ENCODE assay signal across 8 mouse cellular contexts in genomic region chr1:166308471-166308850, GRCm38 (mm10). TPM values are rescaled to one million over a fixed set of nuclear protein-coding genes. Genes with fewer than 3 reads are reported as not detected.
DNase-seq lines count a peak whose midpoint lies in the region; ATAC-seq and TF ChIP-seq lines count a peak whose summit lies in the region.

No protein-coding gene starts in this region.

- DNase-seq in kidney, adult 11 months: no peak
- no peak for DNase-seq in embryonic facial prominence, embryonic 14.5 days (ENCODE audit: low spot score)
- no peak for DNase-seq in hindbrain, postnatal 0 days (ENCODE audit: low spot score)
- DNase-seq in ovary, postnatal 14 days (ENCODE audit: low spot score): no peak
- DNase-seq in gastrocnemius, adult 8-10 months (ENCODE audit: low spot score in 2 of 2): no peak
- DNase-seq in spleen, postnatal 36 days (ENCODE audit: low spot score in 2 of 2): no peak

- TF ChIP-seq CTCF in hindbrain, postnatal 0 days (IDR thresholded peaks at IDR 0.05; ENCODE audit: low read depth): no peak

- peak overlapping the region; percentile 96 for H3K4me2 ChIP-seq in kidney, embryonic 16.5 days (replicated peaks; ENCODE audit: low read depth, low read length)
- H3K4me2 ChIP-seq in embryonic facial prominence, embryonic 14.5 days (ENCODE audit: low read depth, low read length): peak overlapping the region; percentile 97
- H3K4me2 ChIP-seq in hindbrain, postnatal 0 days (ENCODE audit: low read depth, low read length): peak overlapping the region; percentile 82
- peak overlapping the region; percentile 89 for H3K4me2 ChIP-seq in midbrain, embryonic 16.5 days (ENCODE audit: low read length)

- ATAC-seq in kidney, embryonic 16.5 days (ENCODE audit: low FRiP score, low TSS enrichment): no peak
- no peak for ATAC-seq in embryonic facial prominence, embryonic 14.5 days (ENCODE audit: low read depth)
- 0 out of 2 replicates have a peak, but pooled peaks have one; percentile 1 for ATAC-seq in hindbrain, postnatal 0 days
- peak; percentile 22 for ATAC-seq in midbrain, embryonic 16.5 days

- H3K27ac ChIP-seq in kidney, embryonic 16.5 days (ENCODE audit: low read length): no peak overlapping the region
- no peak overlapping the region for H3K27ac ChIP-seq in embryonic facial prominence, embryonic 14.5 days (replicated peaks; ENCODE audit: low read depth, low read length)
- H3K27ac ChIP-seq in hindbrain, postnatal 0 days: no peak overlapping the region; the same call in 1 of the 2 replicates
- H3K27ac ChIP-seq in midbrain, embryonic 16.5 days (ENCODE audit: low read length): peak overlapping the region; percentile 70; the same call in 1 of the 2 replicates

- H3K4me1 ChIP-seq in kidney, embryonic 16.5 days (ENCODE audit: insufficient read depth, low read length): peaks cover 10% of the 10 kb centered on the region
- H3K4me1 ChIP-seq in embryonic facial prominence, embryonic 14.5 days (ENCODE audit: control insufficient read depth, insufficient read depth, low read length): peaks cover 7% of the 10 kb centered on the region; the same call in 1 of the 2 replicates
- H3K4me1 ChIP-seq in hindbrain, postnatal 0 days (ENCODE audit: insufficient read depth, low read length): peaks cover 3% of the 10 kb centered on the region; the same call in 1 of the 2 replicates
- H3K4me1 ChIP-seq in midbrain, embryonic 16.5 days (ENCODE audit: control insufficient read depth, insufficient read depth, low read length): peaks cover 9% of the 10 kb centered on the region; the same call in 1 of the 2 replicates

- peak overlapping the region; percentile 48 for H3K4me3 ChIP-seq in kidney, embryonic 16.5 days (ENCODE audit: low read length)
- H3K4me3 ChIP-seq in embryonic facial prominence, embryonic 14.5 days (ENCODE audit: low read depth, low read length): peak overlapping the region; percentile 53
- peak overlapping the region; percentile 46 for H3K4me3 ChIP-seq in hindbrain, postnatal 0 days (ENCODE audit: low read length)
- peak overlapping the region; percentile 56 for H3K4me3 ChIP-seq in midbrain, embryonic 16.5 days (ENCODE audit: low read depth, low read length)

- H3K27me3 ChIP-seq in kidney, embryonic 16.5 days (ENCODE audit: insufficient read depth, low read length): peaks cover 42% of the 10 kb centered on the region
- peaks cover 34% of the 10 kb centered on the region for H3K27me3 ChIP-seq in embryonic facial prominence, embryonic 14.5 days (replicated peaks; ENCODE audit: control insufficient read depth, insufficient read depth, low read length)
- 0 out of 2 replicates have a peak, but pooled peaks cover 6% of the 10 kb centered on the region for H3K27me3 ChIP-seq in hindbrain, postnatal 0 days (ENCODE audit: insufficient read depth, low read length)
- H3K27me3 ChIP-seq in midbrain, embryonic 16.5 days (ENCODE audit: control insufficient read depth, insufficient read depth, low read depth, low read length): no peaks in the 10 kb centered on the region

- peak overlapping the region; percentile 8 for H3K9ac ChIP-seq in kidney, embryonic 16.5 days (replicated peaks; ENCODE audit: low read length)
- H3K9ac ChIP-seq in embryonic facial prominence, embryonic 14.5 days (ENCODE audit: low read depth, low read length): peak overlapping the region; percentile 55
- peak overlapping the region; percentile 52 for H3K9ac ChIP-seq in hindbrain, postnatal 0 days (replicated peaks; ENCODE audit: low read length)
- peak overlapping the region; percentile 77 for H3K9ac ChIP-seq in midbrain, embryonic 16.5 days (ENCODE audit: low read depth, low read length)

- WGBS in kidney, embryonic 16.5 days: 14% methylated on average over 5 of the region's 5 CpGs
- WGBS in embryonic facial prominence, embryonic 14.5 days: 12% methylated on average over 5 of the region's 5 CpGs
- WGBS in hindbrain, postnatal 0 days: 20% methylated on average over 5 of the region's 5 CpGs
- WGBS in midbrain, embryonic 16.5 days: 11% methylated on average over 5 of the region's 5 CpGs

- no peaks in the 10 kb centered on the region for H3K36me3 ChIP-seq in kidney, embryonic 16.5 days (ENCODE audit: insufficient read depth, low read length)
- no peaks in the 10 kb centered on the region for H3K36me3 ChIP-seq in embryonic facial prominence, embryonic 14.5 days (ENCODE audit: control insufficient read depth, insufficient read depth, low read length)
- no peaks in the 10 kb centered on the region for H3K36me3 ChIP-seq in hindbrain, postnatal 0 days (ENCODE audit: insufficient read depth, low read length)
- no peaks in the 10 kb centered on the region for H3K36me3 ChIP-seq in midbrain, embryonic 16.5 days (ENCODE audit: control insufficient read depth, insufficient read depth, low read length)

- H3K9me3 ChIP-seq in kidney, embryonic 16.5 days (ENCODE audit: low read length): no peaks in the 10 kb centered on the region
- H3K9me3 ChIP-seq in embryonic facial prominence, embryonic 14.5 days (ENCODE audit: control insufficient read depth, low read length): no peaks in the 10 kb centered on the region
- no peaks in the 10 kb centered on the region for H3K9me3 ChIP-seq in hindbrain, postnatal 0 days (ENCODE audit: low read length)
- H3K9me3 ChIP-seq in midbrain, embryonic 16.5 days (replicated peaks; ENCODE audit: control insufficient read depth, low read length, poor library complexity, severe bottlenecking): no peaks in the 10 kb centered on the region

RNA-seq across cellular contexts. Expression of gene Ildr2, which starts 54.5 kb away (rescaled TPM):
- polyA plus RNA-seq in kidney, embryonic 16.5 days (2015; fragmentation: Nextera tagmentation; extraction: Ambion mirVana): 1.5 and 1.6 TPM in 2 replicates
- polyA plus RNA-seq in embryonic facial prominence, embryonic 14.5 days (2014; fragmentation: Nextera tagmentation; extraction: Ambion mirVana): 1.4 and 1.8 TPM in 2 replicates
- 23.0 and 25.8 TPM in 2 replicates for total RNA-seq in hindbrain, postnatal 0 days (2014; rRNA removed)
- polyA plus RNA-seq in hindbrain, postnatal 0 days (2015; fragmentation: Nextera tagmentation; extraction: Ambion mirVana): 5.3 and 5.9 TPM in 2 replicates
- polyA plus RNA-seq in midbrain, embryonic 16.5 days (2015; fragmentation: Nextera tagmentation; extraction: Ambion mirVana): 4.0 and 4.5 TPM in 2 replicates
- 1 to 10 TPM; 1.3 to 2.0 (median 1.5) TPM for total RNA-seq in gastrocnemius, adult 8-10 months (2022)

Comparison
In these comparisons a context has a peak if more than half of its experiments do, and no peak if none do; other contexts are left out.
1. ATAC-seq: peak in hindbrain, postnatal 0 days (single experiment) and midbrain, embryonic 16.5 days (single experiment); none in kidney, embryonic 16.5 days (single experiment) and embryonic facial prominence, embryonic 14.5 days (single experiment).
2. H3K9ac ChIP-seq: peak in every context shown above with its lines; median percentile 77 in midbrain, embryonic 16.5 days; 55 in embryonic facial prominence, embryonic 14.5 days; 52 in hindbrain, postnatal 0 days; 8 in kidney, embryonic 16.5 days.
3. Peak in every context shown above with its lines, with median percentiles within 50 percentile points of each other: H3K4me2 ChIP-seq and H3K4me3 ChIP-seq.